Mouse (Mus musculus): ENCODE measurements at regions not wholly inside any gene's neighbourhood (a gene's known extent, or its start where the extent isn't known, plus 50 kb on each side); places are given as distances from the start of the nearest gene placed in this dataset.
"Not testable (repeated sequence)": the region's sequence is repeated elsewhere in the genome, so short reads cannot be mapped to it uniquely, and the experiment has no call there.

DNA sequence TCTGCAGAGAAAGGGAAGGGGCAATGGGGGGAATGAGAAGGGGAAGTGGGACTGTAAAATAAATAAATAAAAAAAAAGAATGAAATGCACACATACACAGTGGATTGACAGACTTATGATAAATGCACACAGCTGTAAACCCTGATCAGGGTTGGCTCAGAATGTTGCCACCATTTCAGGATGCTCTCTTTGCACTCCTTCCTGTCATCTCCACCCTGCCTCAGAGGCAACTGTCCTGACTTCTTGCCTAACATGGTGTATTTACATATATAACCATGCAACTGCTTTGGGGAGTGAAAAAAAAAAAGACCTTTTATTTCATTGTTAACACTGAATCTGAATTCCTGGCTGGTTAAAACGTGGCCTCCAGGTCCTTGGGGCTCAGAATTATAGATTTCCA, 149.4 kb downstream of the Kcnrg start:
- DNase-seq (ENCODE audit: low spot score in 2 of 2) = no peak

DNA sequence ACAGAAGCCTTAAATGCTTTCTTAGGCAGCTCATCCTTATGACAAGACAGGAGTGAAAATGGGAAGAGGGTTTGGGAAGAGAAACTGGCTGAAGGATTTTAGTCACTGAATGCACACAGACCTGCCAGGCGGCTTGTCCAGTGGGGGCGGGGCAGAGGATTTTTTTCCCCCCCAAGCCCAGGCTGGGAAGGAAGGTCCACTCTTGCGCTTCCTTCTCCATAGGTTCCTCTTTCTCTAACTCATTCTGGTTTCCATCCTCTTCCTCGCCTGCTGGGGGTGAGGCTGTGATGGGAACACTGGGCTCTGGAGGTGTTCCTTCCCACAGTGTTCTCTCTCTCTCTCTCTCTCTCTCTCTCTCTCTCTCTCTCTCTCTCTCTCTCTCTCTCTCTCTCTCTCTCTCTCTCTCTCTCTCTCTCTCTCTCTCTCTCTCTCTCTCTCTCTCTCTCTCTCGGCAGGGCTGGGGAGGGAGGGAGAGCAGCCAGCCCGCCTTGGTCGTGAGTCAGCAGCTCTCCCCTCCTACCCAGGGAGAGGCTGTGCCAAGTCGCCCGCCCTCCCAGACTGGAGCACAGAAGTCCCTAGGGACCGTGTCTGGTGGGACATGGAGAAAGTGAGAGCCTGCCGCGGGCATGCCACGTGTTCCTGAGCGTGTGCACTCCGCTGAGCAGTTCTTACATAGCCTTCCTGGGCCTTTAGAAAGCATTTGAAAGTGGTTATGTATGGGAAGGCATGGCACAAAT, 150.0 kb downstream of the Kcnrg start:
- peak; percentile 64 to 74 for DNase-seq (ENCODE audit: low spot score in 2 of 2)

DNA sequence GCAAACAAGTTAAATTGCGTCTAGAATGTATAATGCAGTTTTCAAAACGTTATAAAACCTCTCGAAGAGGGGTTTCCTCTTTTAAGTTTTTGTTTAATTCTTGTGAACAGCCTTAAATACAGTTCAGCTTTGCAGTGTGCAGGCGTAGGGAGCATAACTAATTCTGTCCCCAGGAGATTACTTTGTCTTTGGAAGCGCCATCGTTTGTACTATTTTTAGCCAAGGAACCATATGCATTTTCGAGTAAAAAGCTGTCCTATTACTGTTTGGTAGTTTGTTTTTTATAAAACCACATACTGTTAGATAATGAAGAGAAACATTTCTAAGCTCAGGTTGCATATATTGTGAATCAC, 150.5 kb downstream of the Kcnrg start:
- DNase-seq (ENCODE audit: low spot score in 2 of 2) = no peak

DNA sequence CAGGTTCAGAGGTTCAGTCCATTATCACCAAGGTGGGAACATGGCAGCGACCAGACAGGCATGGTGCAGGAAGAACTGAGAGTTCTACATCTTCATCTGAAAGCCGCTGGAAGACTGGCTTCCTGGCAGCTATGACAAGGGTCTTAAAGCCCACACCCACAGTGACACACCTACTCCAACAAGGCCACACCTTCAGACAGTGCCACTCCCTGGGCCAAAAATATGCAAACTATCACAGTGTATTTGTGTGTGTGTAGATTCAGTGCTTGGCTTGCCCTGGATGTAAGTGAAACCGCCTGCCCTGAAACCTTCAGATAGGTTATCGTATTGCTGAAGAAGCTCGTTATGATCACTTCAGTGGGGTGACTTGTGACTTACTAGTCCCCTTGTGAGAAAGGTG, 151.3 kb downstream of the Kcnrg start:
- DNase-seq (ENCODE audit: low spot score in 2 of 2) = no peak

DNA sequence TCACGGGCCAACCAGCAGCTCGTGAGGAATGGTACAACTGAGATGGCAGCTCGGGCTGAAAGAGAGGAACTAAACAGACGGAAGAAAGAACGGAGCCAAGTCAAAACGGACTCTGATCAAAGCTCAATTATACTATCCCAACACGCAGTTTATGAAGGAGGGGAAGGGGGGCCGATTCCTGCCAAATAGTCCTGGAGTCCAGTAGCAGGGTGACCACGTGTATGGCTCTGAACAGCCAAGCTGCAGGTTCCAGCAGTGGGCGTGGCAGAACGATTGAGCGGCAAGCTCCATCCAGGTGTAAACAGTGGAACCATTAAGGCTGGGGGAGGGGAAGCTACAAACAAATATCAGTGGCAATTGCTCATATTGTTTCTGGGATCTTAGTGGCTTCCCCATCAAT, 152.9 kb downstream of the Kcnrg start:
- not testable (repeated sequence) for DNase-seq (ENCODE audit: low spot score in 2 of 2)

DNA sequence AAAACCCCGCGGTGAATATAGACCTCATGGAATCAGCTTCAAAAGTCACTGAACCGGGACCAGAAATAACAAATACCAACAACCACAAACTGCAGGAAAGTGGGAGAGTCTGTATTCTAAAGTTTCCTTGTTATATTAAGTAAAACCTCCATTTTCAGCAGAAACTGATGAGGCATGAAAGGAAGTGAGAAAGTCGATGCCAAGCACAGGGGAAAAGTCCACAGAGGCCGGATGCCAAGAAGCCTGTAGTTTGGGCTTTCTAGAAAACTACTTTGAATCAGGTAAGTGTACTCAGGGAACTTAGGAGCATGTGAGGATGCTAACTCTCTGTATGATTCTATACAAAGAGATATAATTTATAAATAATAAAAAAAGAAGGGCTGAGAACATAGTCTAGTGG, 154.8 kb downstream of the Kcnrg start:
- DNase-seq (ENCODE audit: low spot score in 2 of 2) = no peak

DNA sequence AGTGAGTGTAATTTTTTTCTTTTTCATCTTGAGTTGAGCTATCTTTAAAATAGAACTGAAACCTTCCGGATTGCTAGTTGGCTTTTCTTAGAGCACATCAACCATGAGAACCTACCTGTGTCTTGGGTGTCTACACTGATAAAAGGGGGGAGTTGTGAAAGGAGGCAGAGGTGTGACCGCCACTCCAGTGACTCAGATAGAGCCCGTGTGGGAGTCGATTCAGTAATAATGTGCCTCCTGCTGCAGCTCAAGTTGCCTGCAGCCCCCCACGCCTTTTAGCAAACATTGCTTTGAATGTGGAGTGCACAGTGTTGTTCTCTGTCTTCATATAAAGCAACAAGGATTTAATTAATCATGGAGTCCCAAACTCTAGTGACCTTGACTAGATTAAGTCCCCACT, 162.6 kb downstream of the Kcnrg start:
- DNase-seq (ENCODE audit: low spot score in 2 of 2) = no peak

DNA sequence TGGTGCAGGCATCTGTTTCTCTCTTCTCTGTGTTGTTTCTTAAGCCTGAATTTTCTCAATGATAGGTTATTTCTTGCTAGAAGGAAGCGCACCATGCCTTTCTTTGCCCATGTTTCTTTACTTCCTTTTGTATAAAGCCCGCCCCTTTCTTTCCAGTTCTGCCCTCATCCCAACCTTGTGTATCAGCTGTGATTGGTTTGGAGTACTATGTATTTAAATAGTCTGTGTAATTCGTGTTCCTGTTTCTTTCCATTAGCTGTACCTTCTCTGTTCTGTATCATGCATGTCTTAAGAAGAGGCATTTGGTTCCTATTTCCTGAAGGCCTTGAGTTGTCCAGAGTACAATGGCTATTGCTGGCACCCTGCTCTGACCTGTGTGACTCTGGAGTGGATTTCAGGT, 166.9 kb downstream of the Kcnrg start:
- no peak for DNase-seq (ENCODE audit: low spot score in 2 of 2)

DNA sequence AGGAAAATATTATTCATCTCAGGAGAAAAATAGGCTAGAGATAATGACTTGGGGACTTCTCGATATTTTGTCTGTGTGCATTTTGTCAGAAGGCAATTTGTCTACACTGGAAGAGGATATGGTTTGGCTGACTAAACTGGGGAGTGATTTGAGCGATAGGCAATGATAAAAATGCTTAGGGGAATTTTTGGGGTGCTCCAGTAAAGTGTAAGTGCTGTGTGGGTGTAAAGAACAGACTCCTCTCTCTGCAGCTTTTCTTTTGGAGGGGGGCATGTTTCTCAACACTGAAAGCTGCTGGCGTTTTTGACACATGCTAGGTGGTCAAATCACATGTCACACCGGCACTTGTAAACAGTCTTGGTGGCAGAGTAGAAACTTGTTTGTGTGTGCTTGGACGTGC, 171.4 kb downstream of the Kcnrg start:
- no peak for DNase-seq (ENCODE audit: low spot score in 2 of 2)

DNA sequence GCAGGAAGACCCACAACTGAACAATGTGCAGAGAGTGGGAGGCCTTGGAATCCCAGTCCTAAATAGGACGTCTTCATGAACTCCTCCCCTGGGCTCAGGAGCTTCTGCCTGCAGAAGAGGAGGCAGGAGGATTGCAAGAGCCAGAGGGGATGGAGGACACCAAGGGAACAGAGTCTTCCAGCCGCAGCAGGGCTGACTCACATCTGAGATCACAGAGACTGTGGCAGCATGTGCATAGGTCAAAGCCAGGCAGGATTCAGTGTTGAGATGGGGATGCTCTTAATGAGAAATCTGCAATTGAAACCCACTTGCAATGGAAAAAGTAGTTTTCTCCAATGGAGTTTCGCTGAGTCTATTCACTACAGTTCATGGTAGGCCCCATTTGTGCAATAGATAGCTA, 175.9 kb downstream of the Kcnrg start:
- DNase-seq (ENCODE audit: low spot score in 2 of 2) = no peak

DNA sequence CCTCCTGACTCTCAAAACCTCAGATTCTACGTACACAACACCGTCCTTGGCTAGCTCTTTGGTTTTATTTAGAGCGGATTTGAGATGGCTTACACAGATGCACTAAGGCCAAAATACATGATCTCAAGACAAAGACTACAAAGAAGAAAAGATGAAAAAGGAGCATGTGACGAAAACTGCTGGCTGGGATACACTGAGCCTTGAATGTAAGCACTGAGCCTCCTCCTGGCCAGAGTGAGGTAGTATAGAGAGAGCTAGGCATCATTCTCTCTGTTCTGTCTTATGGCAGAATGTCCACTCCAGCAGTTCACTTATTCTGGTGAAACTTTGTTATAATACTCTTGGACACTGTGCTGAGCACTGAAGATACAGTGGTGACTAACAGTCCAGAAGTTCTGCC, 177.4 kb downstream of the Kcnrg start:
- DNase-seq (ENCODE audit: low spot score in 2 of 2) = no peak

DNA sequence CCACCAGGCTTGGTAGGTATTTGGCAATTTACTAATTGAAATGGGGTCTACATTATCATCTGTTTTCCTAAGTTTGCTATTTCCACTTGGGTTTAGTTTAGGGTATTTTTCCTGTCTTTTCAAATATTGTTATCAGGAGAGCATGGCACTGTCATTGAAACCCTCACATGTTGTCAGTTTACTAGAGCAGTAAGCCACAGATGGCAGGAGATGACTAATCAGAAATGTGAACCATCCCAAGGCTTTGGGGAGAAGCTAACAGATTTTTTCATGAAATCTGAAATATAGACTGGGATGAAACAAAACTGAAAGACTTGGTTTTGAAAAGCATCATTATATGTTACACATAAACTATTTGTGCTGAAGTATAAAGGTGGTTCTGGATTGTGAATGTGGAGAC, 178.8 kb downstream of the Kcnrg start:
- DNase-seq (ENCODE audit: low spot score in 2 of 2) = no peak

DNA sequence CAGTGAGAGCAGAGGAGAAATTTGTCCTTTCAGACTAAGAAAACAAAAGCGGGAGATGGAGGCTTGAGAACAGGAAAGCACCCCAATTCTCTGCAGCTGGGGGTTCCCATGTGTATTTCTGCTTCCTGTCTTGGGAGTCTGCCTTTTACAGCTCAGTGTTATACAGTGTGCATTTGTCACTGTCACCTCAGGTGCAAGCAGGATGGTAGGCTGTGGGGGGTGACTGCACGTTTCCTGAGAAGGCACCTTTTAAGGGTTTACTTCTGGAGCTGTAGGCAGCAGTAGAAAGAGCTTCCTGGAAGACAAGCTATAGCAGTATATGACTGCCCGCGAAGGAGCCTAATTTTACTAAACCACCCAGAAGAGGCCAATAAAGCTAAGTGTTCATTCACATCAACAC, 180.5 kb downstream of the Kcnrg start:
- no peak for DNase-seq (ENCODE audit: low spot score in 2 of 2)

DNA sequence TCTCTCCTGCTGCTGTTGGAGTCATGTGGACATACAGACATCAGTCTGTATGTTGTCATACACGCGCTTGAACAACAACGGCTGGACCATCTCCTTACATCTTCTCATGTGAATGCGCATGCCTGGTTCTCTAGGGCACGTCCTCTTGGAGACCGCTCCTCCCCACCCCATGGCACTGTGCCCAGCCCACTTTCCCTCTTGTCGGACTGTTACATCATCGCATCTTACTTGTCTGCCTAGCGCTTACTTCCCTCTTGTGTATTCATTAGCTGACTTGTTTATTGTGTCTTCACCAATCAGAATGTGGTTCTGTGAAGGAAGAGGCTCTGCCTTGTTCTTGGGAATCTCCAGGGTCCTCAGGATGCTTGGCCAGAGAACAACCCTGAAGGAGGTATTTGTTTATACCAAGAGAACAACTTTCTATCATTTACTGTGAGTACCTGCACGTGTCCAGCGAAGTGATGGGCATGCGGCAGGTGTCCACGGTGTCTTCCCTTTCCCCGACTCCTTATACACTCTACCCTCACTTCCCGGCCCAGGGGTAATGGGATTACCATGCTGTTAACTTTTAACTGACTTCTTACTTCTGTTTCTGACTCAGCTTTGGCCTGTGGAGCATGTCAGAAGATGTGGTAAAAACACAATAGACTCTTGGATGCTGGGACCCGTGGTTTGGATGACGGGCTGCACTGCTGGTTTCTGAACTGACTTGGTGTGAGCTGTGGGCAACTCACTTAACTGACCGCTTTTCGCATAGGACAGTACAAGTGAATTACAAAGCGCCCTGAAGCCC, 181.9 kb downstream of the Kcnrg start:
- DNase-seq (ENCODE audit: low spot score in 2 of 2) = peak; percentile 36 to 55

DNA sequence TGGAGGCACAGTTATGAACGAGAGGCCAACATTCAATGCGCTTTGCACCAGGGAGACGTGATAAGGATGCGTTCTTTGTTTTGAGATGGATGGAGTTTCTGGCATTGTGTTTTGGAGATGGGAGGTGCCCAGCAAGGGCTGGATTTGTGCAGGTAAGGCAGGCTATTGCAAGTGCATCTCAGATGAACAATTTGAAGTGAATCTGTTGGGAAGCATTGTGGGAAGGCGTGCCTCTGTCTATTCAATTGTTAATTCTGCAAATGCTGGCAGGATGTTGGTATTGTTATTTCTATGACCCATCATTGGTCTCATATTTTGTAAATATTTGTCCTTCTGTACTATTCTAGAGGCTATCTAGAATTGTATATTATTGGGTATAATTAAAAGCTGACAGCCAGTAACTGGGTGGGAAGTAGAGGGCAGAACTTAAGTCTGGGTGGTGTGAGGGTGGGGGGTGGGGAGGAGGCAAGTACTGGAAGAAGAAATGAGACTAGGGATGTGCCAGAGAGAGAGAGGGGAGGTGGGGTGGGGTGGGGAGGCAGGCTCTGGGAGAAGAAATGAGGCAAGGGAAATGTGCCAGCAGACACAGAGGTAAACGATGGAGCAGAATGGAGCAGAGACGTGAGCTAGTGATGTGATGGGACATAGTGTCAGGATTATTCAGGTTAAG, 188.9 kb downstream of the Kcnrg start:
- DNase-seq (ENCODE audit: low spot score in 2 of 2) = no peak

DNA sequence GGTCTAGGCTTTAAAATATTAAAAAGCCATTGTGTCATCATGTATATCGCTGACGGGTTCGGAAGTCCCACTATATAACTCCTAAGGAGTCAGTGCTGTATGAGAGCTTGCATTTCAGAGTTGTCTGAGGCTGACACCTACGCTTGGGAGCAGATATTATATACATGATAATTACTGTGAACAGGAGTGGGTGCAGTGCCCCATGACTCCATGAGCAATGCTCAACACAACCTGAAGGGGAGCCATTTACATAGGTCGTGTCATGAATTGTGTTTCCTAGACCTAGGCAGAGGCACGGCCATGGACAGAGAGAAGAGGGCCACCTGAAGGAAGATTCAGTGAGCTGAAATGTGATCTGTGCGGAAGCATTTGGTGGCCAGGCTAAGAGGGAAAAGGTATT, 189.4 kb downstream of the Kcnrg start:
- DNase-seq (ENCODE audit: low spot score in 2 of 2) = no peak

DNA sequence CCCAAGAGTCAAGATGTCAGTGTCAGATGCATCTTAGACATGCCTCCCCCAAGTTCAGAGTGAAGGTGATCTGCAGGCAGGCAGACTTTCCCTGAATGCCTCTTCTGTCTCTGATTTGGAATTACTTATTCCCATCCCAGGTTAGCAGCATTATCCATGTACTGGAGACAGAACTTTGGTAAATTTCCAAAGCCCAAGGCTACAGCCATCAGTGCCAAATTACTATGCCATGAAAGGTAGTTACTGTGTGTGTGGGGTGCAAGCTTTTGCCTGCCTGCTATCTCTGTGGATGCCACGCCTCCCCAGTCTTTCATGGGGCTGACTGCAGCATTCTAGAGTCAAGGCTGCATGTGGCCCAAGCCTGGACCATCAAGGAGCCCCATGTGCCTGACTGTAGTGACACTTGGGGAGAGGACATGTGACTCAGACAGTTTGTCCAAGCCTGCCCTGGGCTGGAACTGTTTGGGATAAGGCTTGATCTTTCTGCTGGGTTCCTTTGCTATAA, 196.2 kb downstream of the Kcnrg start:
- DNase-seq (ENCODE audit: low spot score in 2 of 2) = no peak

DNA sequence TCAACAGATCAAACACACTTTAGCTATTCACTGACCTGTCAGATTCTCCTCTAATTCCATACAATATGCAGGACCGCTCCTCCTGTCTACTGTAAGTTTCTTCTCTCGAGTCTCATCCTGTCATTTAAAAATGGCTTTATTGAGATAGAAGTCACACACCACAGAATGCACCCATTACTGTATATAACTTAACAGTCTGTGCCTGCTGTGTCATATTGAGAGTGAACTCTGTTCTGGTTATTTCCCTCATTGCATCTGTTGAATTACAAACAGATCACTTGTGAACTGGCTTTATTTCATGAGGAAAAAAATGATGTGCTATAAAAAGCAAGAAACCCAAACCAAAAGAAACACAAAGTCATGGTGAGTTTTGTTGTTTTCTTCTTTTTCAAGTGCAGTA, 198.2 kb downstream of the Kcnrg start:
- DNase-seq (ENCODE audit: low spot score in 2 of 2) = no peak

DNA sequence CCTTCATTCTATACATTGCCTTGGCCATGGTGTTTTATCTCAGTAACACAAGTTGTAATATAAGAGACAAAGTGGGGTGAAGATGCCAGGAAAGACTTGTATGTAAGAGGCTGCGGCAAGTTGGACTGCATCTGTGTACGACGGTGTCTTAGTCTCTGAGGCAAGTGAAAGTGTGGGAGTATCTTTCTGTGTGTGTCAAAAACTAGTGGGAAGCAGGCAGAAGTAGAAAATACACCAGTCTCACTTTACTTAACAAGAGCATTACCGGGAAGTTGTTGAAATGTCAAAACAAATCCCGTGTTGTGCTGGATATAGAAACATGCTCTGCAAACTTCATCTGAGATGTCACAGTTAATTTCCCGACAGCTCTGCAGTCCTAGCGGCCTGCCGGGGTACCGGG, 200.9 kb downstream of the Kcnrg start:
- no peak for DNase-seq (ENCODE audit: low spot score in 2 of 2)

DNA sequence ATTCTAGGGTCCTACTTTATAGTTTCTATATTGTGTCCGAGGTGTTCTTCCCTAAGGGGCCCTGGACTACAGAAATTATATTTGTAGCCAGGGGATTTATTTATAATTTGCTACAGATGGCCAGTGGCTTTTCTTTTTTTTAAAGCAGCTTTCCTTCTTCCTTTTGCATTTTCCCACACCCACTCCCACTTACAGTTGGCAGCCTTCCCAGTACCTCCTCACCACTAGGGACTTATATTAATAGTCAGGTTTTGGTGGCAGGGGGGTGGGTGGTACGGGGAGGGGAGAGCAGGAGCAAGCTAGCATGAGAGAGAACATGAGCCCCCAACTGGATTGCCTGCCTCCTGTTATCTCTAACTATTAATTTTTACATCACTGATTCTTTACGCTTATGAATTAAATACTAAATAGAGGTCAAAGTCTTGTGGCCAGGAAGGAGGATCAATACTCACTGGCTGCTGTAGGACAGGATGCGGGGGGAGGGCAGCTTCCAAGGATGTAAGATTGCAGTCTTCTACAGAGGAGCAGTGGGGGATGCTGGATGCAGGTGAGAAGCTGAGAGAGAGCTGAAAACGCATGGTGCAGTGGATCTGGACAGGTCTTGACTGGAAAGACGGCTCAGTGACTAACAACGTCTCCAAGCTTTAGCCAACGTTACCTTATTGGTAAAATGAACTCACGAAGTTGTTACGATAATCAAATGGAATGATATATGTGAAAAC, 202.6 kb downstream of the Kcnrg start:
- no peak for DNase-seq (ENCODE audit: low spot score in 2 of 2)

DNA sequence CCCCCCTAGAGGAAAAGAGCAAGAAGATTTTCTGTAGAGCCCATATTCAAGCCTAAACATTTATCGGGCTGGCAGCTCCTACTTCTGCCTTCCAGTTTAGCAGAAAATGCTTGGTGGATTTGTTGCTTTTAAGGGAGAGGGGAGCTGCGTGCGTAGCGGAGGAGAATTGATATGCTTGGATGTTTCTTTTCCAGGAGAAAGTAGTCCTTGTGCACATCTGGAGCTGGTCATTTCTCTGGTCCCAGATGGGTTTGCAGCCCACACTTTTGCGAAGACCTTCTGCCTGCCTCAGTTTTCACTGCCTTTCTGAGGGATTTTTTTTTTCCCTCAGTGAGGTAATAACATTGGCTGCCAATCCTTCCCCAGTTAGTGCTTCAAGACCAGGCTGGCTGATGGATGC, 203.6 kb downstream of the Kcnrg start:
- DNase-seq (ENCODE audit: low spot score in 2 of 2) = no peak

DNA sequence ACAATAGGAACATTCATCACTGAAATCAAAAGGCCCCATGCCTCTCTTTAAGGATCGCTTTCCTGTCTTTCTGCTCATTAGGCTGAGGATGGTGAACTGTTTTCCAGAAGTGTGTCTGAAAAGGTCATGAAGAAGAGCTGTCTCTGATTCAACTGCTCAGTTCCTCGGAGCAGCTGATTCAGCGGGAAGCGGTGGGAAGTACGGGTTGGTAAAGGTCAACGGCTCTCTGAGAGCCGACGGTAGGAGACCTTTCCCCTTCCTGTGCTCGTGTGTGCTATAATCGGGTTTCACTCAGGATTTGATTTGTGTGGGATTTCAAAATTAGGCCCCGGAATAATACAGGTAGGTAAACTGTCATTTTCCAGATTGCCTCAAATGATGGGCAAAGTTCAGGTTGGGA, 210.5 kb downstream of the Kcnrg start:
- DNase-seq (ENCODE audit: low spot score in 2 of 2) = no peak
